Mouse (Mus musculus) MEL-GATA-1-ER (cell line): ENCODE results near the gene Commd1.

Source experiments
- DNase-seq: peaks from one replicate; pipeline ENCODE4 v3.0.0-alpha.2; 2012; ENCODE audit warnings: low read depth; ENCODE audit errors: extremely low read depth

Gene Commd1

DNA sequence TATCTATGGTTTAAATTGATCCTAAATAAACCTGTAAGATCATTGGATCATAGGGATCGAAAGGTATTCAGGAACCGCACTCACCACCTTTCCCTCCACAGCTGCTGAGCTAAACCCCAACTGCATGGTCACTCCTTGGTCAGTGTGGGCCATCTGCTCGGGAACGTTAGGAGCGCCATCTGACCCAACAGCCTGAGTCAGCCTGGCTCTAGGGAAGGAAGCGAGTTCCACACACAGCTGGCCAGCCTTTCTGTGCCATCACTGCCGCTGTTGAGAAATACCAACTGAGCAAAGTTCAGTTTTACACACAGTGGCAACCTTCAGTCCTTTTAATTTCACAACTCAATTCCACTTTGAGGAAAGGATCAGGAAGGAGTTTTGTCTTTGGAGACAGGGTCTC lies 90.3 kb downstream of the Commd1 start:
- DNase-seq = no peak

DNA sequence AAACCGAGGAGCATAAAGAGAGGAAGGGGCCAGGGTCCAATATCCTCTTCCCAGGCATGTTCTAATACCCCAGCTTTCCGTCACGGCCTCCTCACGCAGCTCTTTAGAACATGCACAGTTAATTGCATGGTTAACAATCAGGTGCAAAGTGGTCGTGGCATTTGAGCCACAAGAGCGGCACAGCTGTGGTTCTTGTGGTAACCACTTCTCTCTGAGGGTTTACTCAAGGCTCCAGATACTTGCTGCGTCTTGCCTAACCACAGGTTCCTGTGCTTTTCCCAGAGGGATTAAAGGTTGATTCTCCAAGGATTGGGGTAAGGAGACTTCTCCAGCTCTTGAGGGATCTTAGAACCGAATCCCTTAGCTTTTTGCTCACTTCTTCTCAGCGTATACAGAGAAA lies 90.9 kb downstream of the Commd1 start:
- DNase-seq = no peak

DNA sequence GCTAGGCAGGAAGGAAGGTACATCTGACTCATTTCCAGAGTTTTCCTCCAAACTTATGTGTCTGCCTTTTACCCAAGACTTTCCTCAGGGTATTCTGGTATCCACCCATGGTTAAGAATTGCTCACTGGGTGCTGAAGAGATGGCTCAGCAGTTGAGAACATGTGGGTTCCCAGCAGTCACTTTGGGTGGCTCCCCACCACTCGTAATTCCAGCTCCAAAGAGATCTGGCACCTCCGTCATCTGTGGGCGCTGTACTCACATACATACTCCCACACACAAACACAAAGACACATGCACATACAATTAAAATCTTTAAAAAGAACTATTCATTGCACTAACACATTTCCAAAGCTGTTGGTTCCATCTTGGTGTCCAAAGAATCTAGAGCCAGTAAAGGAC lies 93.0 kb downstream of the Commd1 start:
- no peak for DNase-seq

DNA sequence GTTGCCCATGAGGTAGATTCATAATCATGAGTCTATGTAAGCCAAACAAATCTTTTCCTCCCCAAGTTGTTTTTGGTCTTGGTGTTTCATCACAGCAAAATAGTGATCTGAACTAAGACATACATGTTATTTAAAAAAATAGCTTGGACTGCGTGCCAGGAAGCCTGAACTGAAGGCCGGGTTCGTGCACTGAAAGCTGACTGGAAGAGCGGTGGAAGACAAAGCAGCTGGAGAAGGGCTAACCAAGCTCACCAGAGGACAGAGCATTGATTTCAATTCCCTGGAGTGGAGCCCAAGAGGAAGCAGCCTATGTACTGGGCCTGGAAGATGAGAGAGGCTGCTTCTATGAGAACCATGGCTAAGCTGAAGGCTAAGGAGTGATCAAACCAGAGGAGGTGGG lies 95.2 kb downstream of the Commd1 start:
- DNase-seq = no peak

DNA sequence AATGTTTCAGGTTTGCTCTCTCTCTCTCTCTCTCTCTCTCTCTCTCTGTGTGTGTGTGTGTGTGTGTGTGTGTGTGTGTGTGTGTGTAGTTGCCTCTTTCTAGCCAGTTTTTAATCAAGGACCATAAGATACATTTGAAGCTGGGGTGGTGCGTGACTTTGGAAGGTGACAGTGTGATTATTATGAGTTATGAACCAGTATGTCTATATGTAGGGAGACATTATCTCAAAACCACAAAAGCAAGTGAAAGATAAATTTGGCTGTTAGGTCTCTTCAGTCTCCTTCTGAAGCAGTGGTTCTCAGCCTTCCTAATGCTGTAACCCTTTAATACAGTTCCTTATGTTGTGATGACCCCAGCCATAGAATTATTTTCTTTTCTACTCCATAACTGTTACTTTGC lies 96.8 kb downstream of the Commd1 start:
- no peak for DNase-seq

DNA sequence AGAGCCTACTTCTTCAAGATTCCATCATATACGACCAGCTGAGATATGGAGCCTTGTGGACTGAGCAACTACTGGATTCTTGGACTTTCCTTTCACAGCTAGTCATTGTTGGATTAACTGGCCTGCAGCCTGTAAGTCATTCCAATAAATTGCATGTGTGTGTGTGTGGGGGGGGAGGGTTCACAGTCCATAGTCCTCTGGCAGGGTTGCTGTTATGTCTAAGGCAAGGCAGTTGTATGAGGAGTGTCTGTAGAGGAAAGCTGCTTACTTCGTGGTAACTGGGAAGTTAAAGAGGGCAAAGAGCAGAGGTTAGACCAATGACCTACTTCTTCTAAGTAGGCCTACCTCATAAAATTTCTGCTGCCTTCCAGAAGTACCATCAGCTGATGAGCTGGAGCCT lies 98.5 kb downstream of the Commd1 start:
- DNase-seq = no peak

DNA sequence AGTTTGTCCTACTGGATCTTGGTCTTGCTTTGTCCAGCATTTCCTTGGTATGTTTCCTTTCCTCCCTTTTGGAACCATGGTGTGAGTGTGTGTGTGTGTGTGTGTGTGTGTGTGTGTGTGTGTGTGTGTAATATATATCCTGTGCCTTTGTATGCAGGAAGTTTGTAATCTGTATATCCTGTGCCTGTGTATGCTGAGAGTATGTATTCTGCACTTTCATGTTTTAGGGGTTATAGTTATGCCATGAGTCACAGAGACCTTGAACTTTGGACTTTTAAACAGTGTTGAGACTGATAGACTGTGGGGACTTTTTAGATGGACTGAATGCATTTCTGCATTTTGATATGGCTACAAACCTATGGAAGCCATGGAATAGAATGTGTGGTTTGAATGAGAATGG lies 99.3 kb downstream of the Commd1 start:
- DNase-seq = no peak

DNA sequence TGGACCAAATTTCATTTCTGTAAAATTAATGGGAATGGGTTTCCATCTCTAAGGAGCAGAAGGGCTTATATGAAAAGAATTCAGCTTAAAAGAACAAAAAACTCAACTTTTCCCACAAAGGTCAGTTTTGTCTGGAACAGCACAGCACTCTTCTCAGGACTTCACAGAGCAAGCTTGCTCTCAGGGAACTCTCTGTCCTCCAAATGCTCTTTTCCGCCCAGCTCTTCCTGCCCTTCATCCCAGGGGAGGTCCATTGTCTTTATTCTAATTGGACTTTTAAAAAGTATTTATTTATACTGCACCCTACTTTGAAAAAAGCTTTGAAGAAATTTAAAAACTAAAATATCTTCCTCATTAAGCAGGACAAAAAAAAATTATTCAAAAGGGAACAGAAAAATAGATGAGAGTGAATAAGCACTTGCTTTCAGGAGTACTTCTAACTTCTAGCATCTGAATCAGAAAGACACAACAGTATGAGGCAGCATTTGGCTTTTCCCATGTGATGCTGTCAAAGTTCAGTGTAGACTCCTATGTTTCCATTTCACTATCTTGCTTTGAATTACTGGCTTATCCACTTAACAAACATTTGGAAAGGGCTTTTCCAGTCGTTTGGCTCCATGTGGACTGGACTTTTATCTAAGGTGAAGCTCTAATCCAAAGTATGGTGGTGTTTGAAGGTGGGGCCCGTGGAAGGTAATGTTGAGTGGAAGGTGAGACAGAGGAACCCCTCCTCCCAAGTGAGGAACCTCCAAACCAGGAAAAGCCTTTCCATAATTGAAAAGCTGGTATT lies 101.6 kb downstream of the Commd1 start:
- DNase-seq = no peak

DNA sequence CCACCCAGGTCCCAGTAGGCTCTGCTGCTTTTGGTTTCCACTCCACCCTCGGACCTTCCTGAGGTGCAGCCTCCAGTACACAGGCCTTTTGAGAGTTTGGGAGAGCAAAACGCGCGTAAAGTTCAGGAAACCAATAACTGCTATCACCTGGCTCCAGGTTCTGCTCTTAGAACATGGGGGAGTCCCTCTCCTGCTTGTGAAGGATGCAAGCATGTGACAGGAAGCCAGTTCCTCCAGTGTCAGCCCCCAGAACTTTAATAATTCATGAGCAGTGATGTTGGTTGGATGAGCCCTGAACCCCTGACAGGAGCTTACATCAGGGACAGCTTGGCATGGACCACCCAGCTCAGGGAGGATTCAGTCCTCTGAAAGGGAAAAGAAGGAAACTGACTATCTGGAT lies 102.5 kb downstream of the Commd1 start:
- no peak for DNase-seq

DNA sequence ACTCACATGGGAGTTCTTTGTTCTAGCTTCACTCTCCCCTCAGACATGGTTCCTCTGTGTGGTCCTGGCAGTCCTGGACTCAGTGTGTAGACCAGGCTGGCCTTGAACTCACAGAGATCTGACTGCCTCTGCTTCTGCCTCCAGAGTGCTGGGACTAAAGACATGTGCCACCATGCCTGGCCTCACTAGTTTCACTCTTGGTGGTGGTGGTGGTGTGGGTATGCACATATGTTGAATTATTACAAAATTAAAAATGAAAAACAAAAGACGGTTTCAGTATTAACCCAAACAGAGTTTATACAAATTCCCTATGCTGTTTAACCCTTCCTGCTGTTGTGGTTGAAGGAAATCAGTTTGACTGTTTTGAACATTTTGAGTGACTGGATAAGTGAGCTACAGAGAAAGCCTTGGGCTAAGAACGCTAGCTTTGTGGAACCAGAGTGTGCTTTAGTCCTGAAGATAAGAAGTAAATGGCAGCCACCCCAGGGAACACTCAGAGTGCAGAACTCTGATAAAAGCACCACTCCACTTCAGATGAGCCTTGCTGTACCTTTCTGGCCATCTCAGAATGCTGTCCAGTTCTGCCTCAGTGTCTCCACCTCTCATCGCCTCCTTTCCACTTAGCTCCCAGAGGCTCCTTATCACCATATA lies 105.4 kb downstream of the Commd1 start:
- peak; percentile 51 for DNase-seq

DNA sequence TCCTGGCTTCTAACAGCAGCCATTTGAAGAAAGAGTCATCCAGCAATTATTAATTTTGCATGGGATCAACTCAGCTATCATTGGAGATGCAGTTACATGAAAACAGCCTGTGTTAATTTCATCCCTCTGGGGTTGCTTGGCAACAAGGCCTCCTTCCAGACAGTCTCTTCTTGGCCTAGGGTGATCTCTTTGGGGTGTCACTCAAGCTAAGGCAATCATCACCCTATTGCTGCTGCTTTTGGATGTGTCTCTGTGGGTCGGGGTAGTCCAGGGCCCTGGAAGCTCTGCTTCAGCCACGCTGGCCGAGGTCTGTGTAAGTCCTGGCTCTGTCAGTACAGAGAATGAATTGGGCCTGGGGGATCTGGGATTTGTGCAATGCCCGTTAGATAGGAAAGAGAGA lies 106.9 kb downstream of the Commd1 start:
- no peak for DNase-seq

DNA sequence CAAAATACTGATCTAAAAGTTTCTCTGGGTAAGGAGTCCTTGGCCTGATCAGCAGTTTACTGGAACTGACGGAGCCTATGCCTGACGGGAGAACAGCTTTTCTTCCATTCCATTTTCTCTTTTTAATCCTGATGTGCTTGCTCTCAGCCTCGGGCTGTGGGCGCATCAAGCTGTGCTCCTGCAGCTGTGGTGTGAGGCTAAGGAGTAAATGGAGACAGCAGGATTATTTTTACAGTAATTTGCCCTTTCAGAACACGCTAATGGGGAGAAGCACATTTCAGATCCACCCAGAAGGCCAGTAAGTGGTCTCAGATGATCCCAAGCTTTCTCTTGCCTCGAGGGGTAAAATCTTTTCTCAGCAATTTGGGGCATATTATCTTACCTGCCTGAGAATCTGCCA lies 107.4 kb downstream of the Commd1 start:
- DNase-seq = no peak

DNA sequence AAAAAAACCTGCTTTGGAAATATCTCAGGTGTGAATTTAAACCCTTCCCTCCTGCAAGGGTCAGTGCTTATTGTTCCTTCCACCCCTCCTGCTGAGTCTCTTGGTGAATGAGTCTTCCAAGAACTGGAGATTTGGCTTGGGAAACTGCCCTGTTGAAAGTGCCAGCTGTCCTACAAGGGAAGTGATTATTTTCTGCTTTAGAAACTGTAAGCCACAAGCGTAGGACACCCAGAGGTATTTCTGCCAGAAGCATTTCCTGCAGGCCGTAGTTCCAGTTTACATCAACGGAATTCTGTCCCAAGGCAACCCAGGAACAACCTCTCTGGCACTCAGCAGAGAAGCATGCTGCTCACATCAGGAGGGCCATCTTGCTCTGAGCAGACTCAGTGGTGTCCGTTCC lies 108.8 kb downstream of the Commd1 start:
- DNase-seq = no peak

DNA sequence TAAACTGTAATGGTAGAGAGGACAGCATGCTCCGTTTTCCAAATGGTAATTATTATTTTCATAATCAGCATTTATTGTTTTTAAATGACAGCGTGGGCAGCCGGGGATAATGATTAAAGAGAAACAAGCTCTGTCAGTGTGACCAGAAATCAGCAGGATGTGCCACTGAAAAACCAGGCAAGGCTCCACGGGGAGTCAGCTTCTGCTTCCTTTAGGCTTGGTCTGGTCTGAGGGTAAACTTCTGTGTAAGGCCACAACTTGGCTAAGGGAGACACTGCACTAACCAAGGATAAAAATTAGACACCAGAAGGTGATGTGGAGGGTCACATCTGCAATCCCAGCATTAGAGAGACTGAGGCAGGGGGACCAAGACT lies 109.9 kb downstream of the Commd1 start:
- DNase-seq = no peak

DNA sequence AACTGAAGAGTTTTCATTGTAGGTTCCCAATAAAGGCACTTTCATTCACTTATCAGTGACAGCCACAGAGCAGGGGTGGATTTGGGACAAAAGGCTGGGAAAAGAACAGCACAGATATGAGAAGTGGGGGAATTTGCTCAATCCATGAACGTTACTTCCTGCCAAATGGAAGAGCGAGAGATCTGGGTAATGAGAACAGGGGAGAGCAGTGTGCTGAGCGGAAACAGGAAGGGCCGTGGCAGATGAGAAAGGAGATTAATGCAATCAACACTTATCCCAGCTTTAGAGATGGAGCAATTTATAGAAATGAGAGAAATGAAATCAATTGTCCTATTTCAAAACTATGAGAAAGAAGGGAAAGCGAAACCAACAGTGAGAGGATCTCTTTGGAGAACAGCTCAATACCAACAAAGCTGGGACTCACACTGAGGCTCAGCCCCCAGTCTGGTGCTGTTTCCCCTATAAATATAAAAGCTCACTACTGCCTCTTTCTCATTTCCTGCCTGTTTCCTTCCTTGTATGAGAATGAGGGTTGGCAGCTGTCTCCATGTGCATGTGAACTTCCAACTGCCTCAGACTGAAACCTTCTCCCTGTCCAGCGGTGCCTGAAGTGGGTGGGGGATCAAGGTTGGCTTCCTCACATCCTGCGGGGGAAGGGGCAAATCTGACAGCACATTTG lies 110.4 kb downstream of the Commd1 start:
- DNase-seq = peak; percentile 41

DNA sequence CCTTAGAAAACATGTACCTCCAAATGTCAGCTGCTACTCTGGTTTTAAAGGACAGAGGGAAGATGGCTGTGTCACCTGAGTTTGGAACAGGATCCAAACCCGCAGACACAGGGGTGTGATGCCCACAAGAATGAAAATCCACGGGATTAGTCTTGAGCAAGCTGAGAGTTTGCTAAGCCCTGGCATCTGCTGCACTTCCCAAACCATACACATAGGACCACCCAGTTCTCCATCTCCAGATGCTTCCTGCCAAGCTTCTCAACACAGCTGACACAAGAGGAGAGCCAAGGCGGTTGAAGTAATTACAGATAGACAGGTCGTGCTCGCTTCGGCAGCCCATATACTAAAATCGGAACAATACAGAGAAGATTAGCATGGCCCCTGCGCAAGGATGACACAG lies 113.6 kb downstream of the Commd1 start:
- no peak for DNase-seq

DNA sequence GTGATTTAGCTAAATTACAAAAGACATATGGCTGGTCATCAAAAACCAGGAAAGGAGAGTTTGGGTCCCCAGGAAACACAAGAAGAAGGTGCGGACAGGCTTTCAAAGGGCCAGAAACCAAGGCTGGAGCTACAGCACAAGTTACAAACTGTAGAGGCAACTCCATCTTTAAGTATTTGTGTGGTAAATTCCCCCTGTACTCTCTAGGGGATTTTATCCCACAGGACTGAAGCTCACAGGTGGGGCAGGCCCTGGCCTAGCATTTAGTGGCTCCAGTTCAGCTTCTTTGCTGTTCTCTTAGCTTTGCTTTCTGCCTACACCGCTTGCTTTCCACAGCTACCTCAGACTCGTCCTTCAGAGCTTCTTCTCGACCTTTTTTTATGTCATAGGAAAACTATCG lies 114.5 kb downstream of the Commd1 start:
- no peak for DNase-seq

DNA sequence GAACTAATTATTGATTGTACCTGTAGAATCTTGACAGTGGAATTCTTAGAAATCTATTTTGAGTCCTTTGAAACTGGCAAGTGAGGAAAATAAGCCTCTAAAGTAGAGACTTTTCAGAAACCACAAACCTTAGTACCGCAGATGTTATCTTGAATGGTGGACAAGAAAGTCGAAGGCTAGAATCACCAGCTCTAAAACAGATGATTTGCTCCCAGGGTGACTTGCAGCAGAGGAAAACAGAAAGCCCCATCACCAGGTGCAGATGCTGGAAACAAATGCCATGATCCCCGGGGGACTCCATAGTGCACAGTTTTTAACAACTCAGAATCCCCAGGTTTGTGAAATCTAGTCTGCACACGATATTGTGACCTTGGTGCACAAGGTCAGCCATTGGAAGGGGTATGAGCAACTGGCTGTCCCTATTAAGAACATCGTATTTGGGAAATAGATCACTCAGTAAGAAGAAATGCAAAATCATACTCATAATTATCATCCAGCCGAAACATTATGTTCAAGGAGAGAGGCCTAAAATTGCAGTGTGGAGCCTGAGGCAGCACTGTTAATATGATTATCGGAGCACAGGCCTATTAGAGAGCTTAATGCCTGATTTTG lies 116.4 kb downstream of the Commd1 start:
- no peak for DNase-seq

DNA sequence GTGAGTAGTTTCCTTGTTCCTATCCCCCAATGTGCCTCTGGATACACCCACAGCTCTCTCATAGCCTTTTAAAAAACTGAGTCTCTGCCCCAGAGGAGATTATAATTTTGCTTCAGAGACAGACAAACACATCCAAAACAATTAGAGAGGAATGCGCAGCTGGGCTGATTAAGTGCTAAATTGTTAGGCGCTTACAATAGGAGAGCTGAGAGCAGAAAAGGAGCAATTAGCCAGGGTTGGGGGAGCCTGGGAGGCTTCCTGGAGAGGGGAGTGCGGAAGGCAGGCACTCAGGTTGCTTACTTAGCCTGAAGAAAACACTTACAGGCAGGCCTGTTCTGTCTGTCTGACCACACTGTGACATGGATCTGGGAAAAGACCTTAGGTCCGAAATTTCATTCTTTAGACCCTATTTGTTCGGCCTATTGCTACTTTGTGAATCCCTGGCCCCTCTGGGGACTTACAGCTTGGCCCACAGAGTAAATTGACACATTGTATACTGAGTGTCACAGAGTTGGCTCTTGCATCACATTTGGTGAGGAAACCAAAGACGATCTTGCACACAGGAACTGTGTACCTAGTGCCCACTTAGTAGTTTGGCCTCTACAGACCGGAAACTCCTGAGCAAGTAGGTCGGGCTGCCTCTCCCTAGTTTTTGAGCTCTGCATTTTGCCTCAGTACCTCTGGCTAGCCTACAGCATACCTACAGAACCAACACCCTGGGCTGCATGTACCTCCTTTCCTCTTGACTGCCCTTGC lies 117.7 kb downstream of the Commd1 start:
- no peak for DNase-seq

DNA sequence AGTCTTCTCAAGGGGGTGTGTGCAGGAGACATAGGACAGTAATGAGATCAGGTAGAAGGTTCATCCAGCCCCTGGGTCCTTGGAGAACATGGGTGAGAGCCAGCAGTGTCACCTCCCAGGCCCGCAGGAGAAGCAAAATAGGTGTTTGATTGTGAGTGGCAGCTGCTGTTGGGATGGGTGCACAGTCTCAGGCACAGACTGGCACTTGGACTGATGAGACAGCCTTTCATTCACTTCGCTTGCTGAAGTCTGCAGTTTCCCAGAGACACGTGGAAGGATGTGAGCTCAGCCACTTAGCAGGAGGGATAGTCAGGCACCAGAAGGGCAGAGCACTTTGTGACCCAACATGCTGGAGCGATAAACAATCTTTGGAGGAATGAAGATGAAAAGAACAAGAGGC lies 118.6 kb downstream of the Commd1 start:
- DNase-seq = no peak

DNA sequence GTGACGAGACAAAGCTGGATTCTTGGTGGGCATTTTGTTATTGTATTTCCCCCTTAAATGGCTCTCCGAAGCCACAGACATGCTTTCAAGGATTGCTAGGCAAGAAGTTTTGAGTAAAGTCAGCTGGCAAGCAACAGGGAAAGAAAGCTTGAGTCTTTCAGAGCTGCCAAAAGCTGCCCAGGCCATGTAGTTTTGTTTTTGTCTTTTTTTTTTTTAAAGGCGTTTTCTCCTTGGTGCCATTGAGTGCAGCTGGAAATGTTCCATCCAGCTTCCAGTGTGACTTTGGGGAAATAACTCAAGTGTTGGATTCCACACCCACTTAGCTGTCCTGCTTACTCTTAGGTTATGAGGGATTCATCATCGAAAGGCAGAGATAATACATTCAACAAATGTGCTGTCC lies 120.9 kb downstream of the Commd1 start:
- DNase-seq = no peak
